Mouse (Mus musculus) skeletal muscle tissue, adult 2 months (tissue): ENCODE results near the gene Arhgap19.
"Not testable (repeated sequence)": the region's sequence is repeated elsewhere in the genome, so short reads cannot be mapped to it uniquely, and the experiment has no call there.

Experiments
- DNase-seq: peaks from one replicate; pipeline ENCODE4 v3.0.0-alpha.2; 2012; ENCODE audit warnings: low read depth, low spot score

The Arhgap19 gene

DNA sequence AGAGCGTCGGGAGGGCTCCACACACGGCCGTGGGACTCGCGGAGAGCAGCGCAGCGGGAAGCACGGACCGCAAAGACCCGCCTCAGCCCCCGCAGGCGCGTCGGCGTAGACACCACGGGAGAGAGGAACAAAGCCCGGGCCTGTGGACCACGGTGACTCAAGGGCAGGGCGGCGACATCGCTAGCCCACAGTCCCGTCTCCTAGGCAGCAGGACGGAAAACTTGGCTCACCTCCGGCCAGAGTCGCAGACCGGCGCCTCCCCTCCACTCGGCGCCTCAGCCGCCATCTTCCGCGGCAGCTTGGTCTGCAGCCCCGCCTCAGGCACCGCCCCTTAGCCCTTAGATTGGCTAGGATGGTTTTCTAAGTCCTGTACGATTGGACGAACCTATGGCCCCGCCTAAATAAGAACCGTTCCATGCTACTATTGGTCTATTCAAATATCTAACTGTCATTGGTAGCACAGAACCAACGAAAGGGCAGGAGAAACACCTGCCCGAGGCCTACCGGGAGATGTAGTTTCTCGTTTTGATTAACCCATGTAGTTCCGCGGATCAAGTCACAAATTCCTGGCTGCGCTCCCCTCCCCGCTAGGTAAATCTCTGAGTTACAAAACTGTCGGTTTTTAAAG is at the start of gene Arhgap19:
TSS of gene Arhgap19 (minus strand) at position 306 of the 628 bp plus-strand sequence.
- peak; percentile 93 for DNase-seq

GRCm38 (mm10) chr19:41850719-41851543 is 49.1 kb upstream of the Arhgap19 start:
- no peak for DNase-seq

- no peak for DNase-seq
These were observed 48.3 kb upstream of the Arhgap19 start for GRCm38 (mm10) chr19:41850021-41850718.

DNA sequence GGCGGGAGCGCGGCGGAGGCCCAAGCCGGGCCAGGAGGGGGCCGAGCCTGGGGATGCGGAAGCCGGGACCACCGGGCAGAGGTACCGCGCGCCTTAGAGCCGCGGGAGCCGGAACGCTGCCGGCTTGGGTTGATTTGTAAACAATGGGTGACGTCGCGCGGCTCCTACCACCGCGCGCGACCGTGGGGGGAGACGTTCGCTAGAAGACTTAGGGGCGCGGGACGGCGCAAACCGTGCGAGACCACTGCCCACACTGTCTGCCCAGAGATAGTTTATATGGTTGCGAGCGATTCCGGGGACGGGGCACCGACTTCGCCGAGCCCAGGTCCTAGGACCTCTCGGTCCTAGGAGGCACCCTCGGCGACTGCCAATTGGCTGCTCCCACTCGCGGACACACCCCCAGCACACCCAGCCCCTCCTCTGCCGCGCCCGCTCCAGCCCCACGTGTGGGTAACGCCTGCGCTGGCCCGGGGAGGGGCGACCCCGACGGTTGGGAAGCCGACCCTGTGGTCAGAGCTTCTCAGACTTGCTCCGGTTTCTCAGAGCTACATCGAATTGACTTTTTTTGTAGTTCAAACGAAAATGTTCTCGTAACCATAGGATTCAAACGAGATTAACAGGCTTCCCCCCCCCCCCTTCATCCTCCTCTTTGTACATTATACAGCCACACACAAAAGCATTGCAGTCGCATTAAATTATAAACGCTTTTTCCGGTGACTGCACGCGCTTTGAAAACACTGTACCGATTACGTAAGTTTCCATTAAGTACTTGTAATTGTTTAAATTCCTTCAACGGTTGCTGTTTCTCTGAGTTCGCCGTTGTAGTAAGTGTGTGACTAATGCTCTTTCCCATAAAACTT is 46.4 kb upstream of the Arhgap19 start, which contains the start of gene Frat2:
TSS of gene Frat2 (minus strand) at position 141 of the 860 bp plus-strand sequence.
- DNase-seq, result peak; percentile 81

DNA sequence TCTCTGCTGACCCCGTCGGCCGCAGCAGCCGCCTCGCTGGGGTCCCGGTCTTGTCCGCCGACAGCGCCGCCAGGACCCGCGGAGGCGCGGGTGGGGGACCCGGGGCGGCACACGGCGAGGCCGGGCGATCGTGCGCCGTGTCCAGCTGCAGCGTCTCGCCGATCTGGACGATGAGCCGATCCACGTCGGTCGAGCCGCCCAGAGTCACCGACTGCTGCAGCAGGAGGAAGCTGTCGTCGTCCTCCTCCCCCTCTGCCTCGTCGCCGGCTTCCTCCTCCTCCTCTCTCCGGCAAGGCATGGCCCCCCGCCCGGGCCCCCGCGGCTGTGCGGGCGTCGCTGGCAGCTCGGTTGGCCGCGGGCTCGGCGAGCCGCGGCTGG is 45.8 kb upstream of the Arhgap19 start:
- DNase-seq, result not testable (repeated sequence)

GRCm38 (mm10) chr19:41847091-41847581 is 45.3 kb upstream of the Arhgap19 start:
- DNase-seq, result peak; percentile 34

DNA sequence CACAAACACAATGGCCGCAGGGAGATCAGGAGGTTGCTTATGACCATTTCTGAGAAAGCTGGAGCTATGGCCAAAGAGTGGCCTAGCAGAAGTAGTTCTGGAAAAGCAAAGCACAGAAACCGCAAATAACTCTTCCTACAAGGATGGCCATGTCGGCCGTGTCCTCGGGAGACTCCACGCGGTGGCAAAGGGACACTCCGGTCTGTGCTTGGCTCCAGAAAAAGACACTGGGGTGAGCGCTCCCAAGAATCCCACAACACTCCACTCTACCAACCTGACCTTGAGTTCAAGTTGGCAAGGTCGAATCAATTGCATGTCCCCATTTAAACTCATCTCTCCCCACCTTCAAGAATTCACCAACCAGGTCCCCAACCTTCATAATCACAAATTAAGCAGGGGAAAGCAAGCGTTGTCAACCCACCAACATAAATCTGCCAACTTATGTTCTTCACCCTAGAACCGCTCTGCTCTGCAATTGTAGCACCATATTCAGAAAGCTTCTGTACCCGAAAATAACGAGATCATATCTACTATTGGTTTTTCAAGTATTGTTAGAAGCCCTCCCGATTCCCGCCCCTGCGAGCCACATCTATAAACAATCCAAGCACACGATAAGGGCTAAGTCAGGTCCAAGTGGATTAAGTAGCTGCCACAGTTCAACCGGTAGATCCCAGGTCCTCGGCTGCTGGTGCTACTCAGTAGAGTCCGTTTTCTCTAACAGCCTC is 44.7 kb upstream of the Arhgap19 start:
- DNase-seq, result peak; percentile 67

- no peak for DNase-seq
These were observed 42.5 kb upstream of the Arhgap19 start for GRCm38 (mm10) chr19:41844345-41844744.

GRCm38 (mm10) chr19:41842706-41843105 is 40.9 kb upstream of the Arhgap19 start:
- DNase-seq, result no peak

- DNase-seq, result no peak
These were observed 40.3 kb upstream of the Arhgap19 start for GRCm38 (mm10) chr19:41842196-41842595.

DNA sequence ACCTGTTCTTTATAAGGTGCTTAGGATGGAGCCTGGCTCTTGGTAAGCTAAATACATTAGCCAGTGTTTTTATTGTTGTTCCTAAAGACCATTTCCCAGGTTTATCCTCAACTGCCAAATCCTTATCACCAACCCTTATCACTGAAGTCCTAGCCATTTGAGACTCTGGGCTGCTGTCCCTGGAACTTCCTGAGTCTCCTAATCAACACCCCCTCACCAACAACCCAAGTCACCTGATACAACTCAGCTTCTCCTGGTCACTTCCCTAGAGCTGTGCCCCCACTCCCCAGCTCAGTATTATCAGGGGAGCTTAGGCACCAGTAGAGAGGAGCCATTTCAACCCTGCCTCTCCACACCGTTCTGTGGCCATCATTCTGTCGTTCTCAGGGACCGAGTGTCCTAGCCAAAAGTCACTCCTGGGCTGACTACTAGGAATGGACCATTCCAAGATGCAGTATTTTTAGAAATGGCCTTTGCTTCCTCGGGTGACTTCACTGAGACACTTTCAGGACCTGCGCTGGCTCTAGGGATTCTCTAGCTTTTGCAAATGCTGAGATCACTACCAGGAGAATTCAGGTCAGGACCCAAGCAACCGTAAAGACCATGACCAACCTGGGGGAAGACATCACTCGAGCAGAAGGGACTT is 39.4 kb upstream of the Arhgap19 start:
- peak; percentile 74 for DNase-seq

- DNase-seq, result no peak
These were observed 37.8 kb upstream of the Arhgap19 start for GRCm38 (mm10) chr19:41839685-41840084.

DNA sequence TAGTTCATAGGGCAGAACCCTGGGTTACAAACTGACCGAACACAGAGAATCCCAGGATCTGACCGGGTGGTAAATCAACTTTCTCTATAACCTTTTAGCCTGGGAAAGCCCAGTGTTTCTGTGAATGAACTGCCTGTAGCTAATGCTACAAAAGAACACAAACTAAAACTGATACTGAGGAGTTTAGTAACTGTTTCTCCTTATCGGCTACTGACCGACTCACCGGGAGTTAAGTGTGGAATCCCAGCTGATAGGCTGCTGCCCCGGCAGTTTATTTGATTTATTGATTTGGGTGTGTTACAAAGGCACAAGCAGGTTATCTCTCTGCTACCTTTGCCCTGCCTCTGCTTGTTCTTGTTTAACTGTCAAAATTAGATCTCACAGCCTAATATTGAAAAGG is 37.0 kb upstream of the Arhgap19 start:
- no peak for DNase-seq

- DNase-seq, result no peak
These were observed 36.0 kb upstream of the Arhgap19 start for GRCm38 (mm10) chr19:41837917-41838261.

GRCm38 (mm10) chr19:41837194-41837916 is 35.5 kb upstream of the Arhgap19 start:
- DNase-seq, result no peak

GRCm38 (mm10) chr19:41836719-41837118 is 34.9 kb upstream of the Arhgap19 start:
- no peak for DNase-seq

DNA sequence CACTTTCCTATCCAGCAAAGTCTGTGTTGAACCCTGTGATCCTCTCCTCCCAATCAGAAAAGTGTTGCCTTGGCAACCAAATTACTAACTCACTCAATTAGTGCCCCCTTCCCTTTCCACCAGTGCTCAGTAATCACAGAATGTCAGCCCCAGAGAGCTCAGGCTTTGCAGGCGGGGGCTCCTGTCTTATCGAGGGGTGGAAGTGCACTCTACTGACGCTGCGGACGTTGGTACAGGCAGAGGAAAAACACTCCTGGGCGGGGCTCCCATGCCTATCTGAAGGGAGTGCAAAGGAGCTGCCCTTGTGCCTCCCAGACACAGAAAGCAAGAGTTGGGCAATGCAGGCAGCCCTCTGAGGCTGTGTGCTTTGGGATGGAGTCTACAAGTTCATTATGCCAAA is 34.0 kb upstream of the Arhgap19 start:
- no peak for DNase-seq

DNA sequence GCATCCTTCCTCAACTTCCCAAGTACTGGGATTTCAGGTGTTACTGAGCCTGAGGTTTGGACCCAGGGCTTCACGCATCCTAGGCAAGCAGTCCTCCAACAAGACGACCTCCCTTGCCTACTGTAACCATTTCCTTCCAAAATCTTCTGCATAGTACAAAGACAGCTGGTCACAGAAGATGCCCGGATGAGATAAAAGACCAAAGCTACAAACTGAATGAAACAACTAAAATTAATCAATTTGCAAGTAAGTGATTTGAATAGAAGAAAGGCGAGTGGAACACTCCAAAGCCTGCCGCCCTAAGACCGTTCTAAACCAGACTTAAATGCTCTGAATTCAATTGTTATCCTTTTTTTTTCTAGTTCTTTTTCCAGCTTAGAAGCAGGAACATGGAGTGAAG is 33.6 kb upstream of the Arhgap19 start:
- DNase-seq, result no peak

DNA sequence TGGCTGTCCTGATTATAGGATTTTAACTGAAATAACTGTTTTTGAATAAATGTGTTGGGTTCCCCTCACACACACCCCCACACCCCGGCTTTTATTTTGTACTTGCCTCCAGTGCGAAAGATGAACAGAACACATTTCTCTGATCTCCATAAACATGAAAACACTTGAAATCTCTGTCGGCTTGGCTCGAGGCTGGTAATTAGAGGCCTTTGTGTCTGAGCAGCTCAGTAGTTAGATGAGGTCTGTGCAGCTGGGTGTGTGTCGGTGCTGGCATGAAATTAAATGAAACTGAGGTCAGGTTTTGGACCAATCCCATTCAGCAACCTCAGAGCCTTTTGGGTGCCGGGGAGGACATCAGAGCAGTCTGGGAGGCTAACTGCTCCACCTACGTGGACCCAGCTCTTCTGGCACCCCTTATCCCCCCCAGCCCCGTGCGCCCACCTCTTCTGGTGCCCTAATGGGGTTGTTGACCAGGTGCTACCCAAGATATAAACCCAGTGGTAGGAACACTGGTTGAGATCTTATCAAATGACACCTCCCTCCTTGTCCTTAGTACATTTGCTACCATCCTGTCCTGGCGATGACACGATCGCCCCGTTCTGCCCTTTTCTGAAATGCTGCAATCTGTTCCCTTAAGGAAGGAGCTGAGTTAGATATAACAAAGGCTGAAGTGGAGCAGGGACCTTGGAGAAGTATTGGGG is 30.8 kb upstream of the Arhgap19 start:
- no peak for DNase-seq
